Mouse (Mus musculus) intestine, embryonic 14.5 days (tissue): ENCODE data around the gene Hlcs. TPM values are rescaled to one million over a fixed set of nuclear protein-coding genes. Genes with fewer than 3 reads are reported as not detected.

Experiments
- ATAC-seq: fragments of 200-750 bp; cut with Nextera tagmentation; replicated peaks from 2 replicates; pipeline ENCODE4 v1.8.0; 2017; ENCODE audit warnings: low read depth, moderate number of reproducible peaks, moderate TSS enrichment, moderate library complexity; ENCODE audit not compliant: low FRiP score, low TSS enrichment
- DNase-seq: peaks from one replicate; pipeline ENCODE4 v3.0.0-alpha.2; 2018; ENCODE audit warnings: low spot score
- H3K27ac ChIP-seq: fragments of 300-500 bp; sonication (generic); 2 replicates; pipeline ENCODE4 v1.5.1; 2014; ENCODE audit warnings: low read depth, mild to moderate bottlenecking, control low read depth
- H3K27me3 ChIP-seq: fragments of 300-500 bp; sonication (generic); replicated peaks from 2 replicates; pipeline ENCODE4 v1.6.1; 2014; ENCODE audit warnings: low read length, control low read depth; ENCODE audit not compliant: control insufficient read depth, insufficient read depth
- H3K36me3 ChIP-seq: fragments of 300-500 bp; sonication (generic); 2 replicates; pipeline ENCODE4 v1.6.1; 2014; ENCODE audit warnings: low read length, control low read depth; ENCODE audit not compliant: control insufficient read depth, insufficient read depth
- H3K4me1 ChIP-seq: fragments of 300-500 bp; sonication (generic); replicated peaks from 2 replicates; pipeline ENCODE4 v1.6.1; 2014; ENCODE audit warnings: low read length, control low read depth, mixed read lengths; ENCODE audit not compliant: control insufficient read depth, insufficient read depth
- H3K4me2 ChIP-seq: fragments of 300-500 bp; sonication (generic); 2 replicates; pipeline ENCODE4 v1.6.1; 2014; ENCODE audit warnings: low read length
- H3K4me3 ChIP-seq: fragments of 300-500 bp; sonication (generic); 2 replicates; pipeline ENCODE4 v1.5.1; 2014; ENCODE audit warnings: low read depth, low read length, control low read depth, mixed read lengths
- H3K9ac ChIP-seq: fragments of 300-500 bp; sonication (generic); 2 replicates; pipeline ENCODE4 v1.6.1; 2014; ENCODE audit warnings: mild to moderate bottlenecking, low read length
- H3K9me3 ChIP-seq: fragments of 300-500 bp; sonication (generic); 2 replicates; pipeline ENCODE4 v1.6.1; 2016; ENCODE audit warnings: low read length, control low read depth; ENCODE audit not compliant: control insufficient read depth
- WGBS: fragments of 180-500 bp; shearing (Covaris S2); extraction: QIAGEN DNeasy Blood & Tissue Kit; methylation state at CpG from one replicate; pipeline ENCODE4 v1.1.7; 2014; 5-methylcytosine and 5-hydroxymethylcytosine counted together
- polyA plus RNA-seq: library from polyadenylated mRNA; unstranded; fragments of >200 nt; fragmentation: Nextera tagmentation; extraction: Ambion mirVana; gene quantifications from 2 replicates; pipeline ENCODE4 v1.2.1, GENCODE M21; 2014

The Hlcs gene
- polyA plus RNA-seq, 1 experiment from 2014 or later, result 8.9 TPM

DNA sequence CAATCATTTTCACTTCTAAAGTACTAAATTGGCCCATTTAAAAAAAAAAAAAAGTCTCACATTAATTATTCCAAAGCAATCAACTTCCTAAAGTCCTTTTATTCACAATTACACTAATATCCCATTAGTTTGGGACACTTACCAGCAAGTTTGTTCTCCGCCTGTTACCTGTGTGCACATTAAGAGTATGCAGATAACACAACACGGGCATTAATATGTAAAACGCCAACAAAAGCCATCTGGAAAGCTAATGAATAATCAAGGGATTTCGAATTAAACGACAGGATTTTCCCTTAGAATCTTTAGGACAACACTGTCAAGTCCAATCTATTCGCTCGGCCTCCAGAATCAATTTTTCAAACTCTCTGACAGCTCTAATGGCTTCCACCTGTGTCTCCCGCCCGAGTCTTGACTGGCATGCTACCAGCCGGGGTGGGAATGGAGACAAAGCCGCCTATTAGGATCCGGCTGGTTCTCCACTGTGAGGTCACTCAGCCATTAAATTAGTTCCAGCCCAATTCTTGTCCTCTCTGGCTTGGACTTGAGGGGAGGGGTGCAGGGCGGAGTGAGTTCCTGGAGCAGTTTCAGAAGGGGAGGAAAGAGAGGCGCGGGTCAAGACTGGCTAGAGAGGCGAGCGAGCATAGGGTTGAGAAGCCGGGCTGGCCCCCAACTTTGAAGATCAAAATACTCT is 85.9 kb downstream of the Hlcs start:
- no peaks in the 10 kb centered on the region for H3K36me3 ChIP-seq
- H3K9me3 ChIP-seq, result no peaks in the 10 kb centered on the region
- no peak overlapping the region for H3K27ac ChIP-seq
- WGBS, result 58% methylated on average over 18 of the region's 18 CpGs
- no peak overlapping the region for H3K9ac ChIP-seq
- DNase-seq (no peak), ATAC-seq (no peak)
- H3K4me3 ChIP-seq, result no peak overlapping the region
- H3K4me2 ChIP-seq, result no peak overlapping the region
- no peaks in the 10 kb centered on the region for H3K4me1 ChIP-seq
- H3K27me3 ChIP-seq, result no peaks in the 10 kb centered on the region

- Histone ChIP-seq H3K4me1 (no peaks in the 10 kb centered on the region), H3K4me3 (no peak overlapping the region)
These were observed 90.0 kb downstream of the Hlcs start for GRCm38 (mm10) chr16:94223363-94223720.

DNA sequence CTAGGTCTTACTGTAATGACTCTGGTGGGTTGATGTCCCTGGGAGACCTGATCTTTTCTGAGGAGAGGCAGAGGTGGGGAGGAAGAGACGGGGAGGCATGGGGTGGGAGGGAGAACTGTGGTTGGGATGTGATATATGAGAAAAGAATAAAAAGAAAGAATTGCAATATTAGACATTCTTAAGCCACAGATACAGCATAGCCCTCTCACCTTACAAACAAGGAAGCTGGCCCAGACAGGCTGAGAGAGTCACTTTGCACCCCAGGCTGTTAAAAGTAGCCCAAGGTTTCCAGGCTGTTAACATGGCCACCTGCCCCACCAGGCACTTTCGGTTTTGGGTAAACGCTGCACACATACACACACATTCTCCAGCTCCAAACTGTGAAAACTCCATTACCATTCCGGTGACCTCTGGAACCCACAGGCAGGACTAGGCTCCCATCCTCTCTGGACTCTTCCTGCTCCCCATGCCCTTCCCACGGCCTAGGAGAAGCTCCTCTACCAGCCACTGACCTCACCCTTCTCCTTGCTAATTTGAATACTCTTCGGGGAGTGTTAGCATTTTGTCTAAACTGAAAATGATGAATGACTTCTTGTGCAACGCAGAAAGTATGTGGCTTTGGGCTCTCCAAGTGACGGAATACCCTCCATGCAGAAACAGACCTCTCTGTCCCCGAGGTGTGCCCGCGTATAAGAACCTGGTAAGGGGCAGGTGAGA is 90.6 kb downstream of the Hlcs start:
- DNase-seq (no peak), ATAC-seq (no peak)
- Histone ChIP-seq H3K9ac (no peak overlapping the region), H3K27me3 (no peaks in the 10 kb centered on the region), H3K36me3 (no peaks in the 10 kb centered on the region), H3K9me3 (no peaks in the 10 kb centered on the region), H3K4me2 (no peak overlapping the region), H3K4me3 (no peak overlapping the region), H3K27ac (no peak overlapping the region), H3K4me1 (no peaks in the 10 kb centered on the region)
- WGBS, result 44% methylated on average over 11 of the region's 11 CpGs

More at GRCm38 (mm10) chr16:94223363-94223720, 90.0 kb downstream of the Hlcs start:
- H3K4me2 ChIP-seq, result no peak overlapping the region
- DNase-seq (no peak), ATAC-seq (no peak)
- H3K9me3 ChIP-seq, result no peaks in the 10 kb centered on the region
- no peaks in the 10 kb centered on the region for H3K36me3 ChIP-seq
- H3K27me3 ChIP-seq, result no peaks in the 10 kb centered on the region
- no peak overlapping the region for H3K9ac ChIP-seq
- no peak overlapping the region for H3K27ac ChIP-seq
- 70% methylated on average over 8 of the region's 8 CpGs for WGBS

- Histone ChIP-seq H3K27me3 (no peaks in the 10 kb centered on the region), H3K4me3 (no peak overlapping the region), H3K27ac (no peak overlapping the region), H3K4me2 (no peak overlapping the region), H3K9me3 (no peaks in the 10 kb centered on the region), H3K36me3 (no peaks in the 10 kb centered on the region), H3K4me1 (0 out of 2 replicates have a peak, but pooled peaks cover 3% of the 10 kb centered on the region), H3K9ac (no peak overlapping the region)
- WGBS, result 76% methylated on average over 15 of the region's 15 CpGs
- ATAC-seq, result no peak
- no peak for DNase-seq
These were observed 102.5 kb downstream of the Hlcs start for GRCm38 (mm10) chr16:94210689-94211357.

DNA sequence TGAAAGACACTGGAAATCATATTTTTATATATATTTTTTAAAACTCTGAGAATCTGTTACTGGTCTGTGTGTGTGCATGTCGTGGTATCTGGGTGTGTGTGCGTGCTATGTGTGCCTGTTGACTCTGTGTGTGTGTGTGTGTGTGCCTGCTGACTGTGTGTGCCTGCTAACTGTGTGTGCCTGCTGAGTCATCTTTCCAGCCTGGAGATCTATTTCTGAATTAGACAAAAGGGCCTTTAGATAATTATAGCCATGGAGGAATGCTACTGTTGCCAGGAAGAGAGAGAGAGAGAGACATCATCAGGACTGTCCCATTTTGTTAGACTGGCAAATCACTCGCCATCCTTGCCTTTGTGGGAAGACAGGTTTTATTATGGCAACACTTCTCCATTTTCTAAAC is 103.7 kb downstream of the Hlcs start:
- H3K9ac ChIP-seq, result no peak overlapping the region
- H3K4me3 ChIP-seq, result no peak overlapping the region
- ATAC-seq (no peak), DNase-seq (no peak)
- 61% methylated on average over 3 of the region's 3 CpGs for WGBS
- H3K27ac ChIP-seq, result no peak overlapping the region
- 0 out of 2 replicates have a peak, but pooled peaks cover 3% of the 10 kb centered on the region for H3K4me1 ChIP-seq
- H3K9me3 ChIP-seq, result no peaks in the 10 kb centered on the region
- H3K27me3 ChIP-seq, result no peaks in the 10 kb centered on the region
- no peaks in the 10 kb centered on the region for H3K36me3 ChIP-seq
- no peak overlapping the region for H3K4me2 ChIP-seq

GRCm38 (mm10) chr16:94208826-94209225 is 104.5 kb downstream of the Hlcs start:
- H3K9ac ChIP-seq, result no peak overlapping the region
- H3K27ac ChIP-seq, result no peak overlapping the region
- 0 out of 2 replicates have a peak, but pooled peaks cover 3% of the 10 kb centered on the region for H3K4me1 ChIP-seq
- DNase-seq (no peak), ATAC-seq (no peak)
- H3K36me3 ChIP-seq, result no peaks in the 10 kb centered on the region
- WGBS, result 80% methylated on average over 10 of the region's 10 CpGs
- H3K4me3 ChIP-seq, result no peak overlapping the region
- no peaks in the 10 kb centered on the region for H3K27me3 ChIP-seq
- H3K4me2 ChIP-seq, result no peak overlapping the region
- H3K9me3 ChIP-seq, result no peaks in the 10 kb centered on the region

DNA sequence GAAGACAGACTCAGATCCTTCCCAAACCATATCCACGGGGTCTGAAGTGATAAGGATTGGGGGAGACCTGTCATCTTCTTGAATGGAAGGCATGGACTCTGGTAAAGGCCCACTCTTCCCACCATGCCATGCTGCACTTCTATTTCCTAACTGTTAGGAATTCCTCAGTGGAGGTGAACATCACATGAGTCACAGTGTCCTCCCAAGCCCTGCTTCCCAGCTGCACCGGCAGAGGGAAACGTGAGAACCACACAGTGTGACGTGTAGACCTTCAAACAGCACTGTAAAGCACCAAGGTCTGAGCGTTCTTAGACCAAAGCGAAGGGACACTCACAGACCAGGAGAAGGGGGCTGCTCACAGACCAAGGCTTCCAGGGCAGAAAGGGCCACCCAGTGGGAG is 105.2 kb downstream of the Hlcs start:
- no peak overlapping the region for H3K27ac ChIP-seq
- no peak overlapping the region for H3K4me2 ChIP-seq
- DNase-seq (no peak), ATAC-seq (no peak)
- no peaks in the 10 kb centered on the region for H3K36me3 ChIP-seq
- H3K9ac ChIP-seq, result no peak overlapping the region
- WGBS, result 82% methylated on average over 6 of the region's 6 CpGs
- 0 out of 2 replicates have a peak, but pooled peaks cover 3% of the 10 kb centered on the region for H3K4me1 ChIP-seq
- no peaks in the 10 kb centered on the region for H3K9me3 ChIP-seq
- no peaks in the 10 kb centered on the region for H3K27me3 ChIP-seq
- no peak overlapping the region for H3K4me3 ChIP-seq

- WGBS, result 60% methylated on average over 26 of the region's 26 CpGs
- DNase-seq, result no peak
- Histone ChIP-seq H3K27ac (no peak overlapping the region), H3K36me3 (no peaks in the 10 kb centered on the region), H3K4me3 (no peak overlapping the region), H3K27me3 (no peaks in the 10 kb centered on the region), H3K4me2 (no peak overlapping the region), H3K9ac (no peak overlapping the region), H3K9me3 (no peaks in the 10 kb centered on the region), H3K4me1 (0 out of 2 replicates have a peak, but pooled peaks cover 3% of the 10 kb centered on the region)
- no peak for ATAC-seq
These were observed 107.6 kb downstream of the Hlcs start for GRCm38 (mm10) chr16:94205528-94206484.
